Mouse (Mus musculus) kidney, adult 2 months (tissue): ENCODE measurements around the gene U2af2.

Experiments
- CTCF ChIP-seq: fragments of 200-500 bp; conservative IDR thresholded peaks from 2 replicates; pipeline ENCODE4 v1.5.1; 2011; ENCODE audit warnings: low read depth, mild to moderate bottlenecking, control low read depth, low read length, moderate library complexity, mixed read lengths; ENCODE audit not compliant: insufficient read depth, insufficient read length
- POLR2A ChIP-seq: fragments of 200-500 bp; IDR thresholded peaks from one replicate; pipeline ENCODE4 v1.6.1; 2011; ENCODE audit warnings: low read depth, low read length, control low read depth

- TF ChIP-seq CTCF (no peak), POLR2A (no peak)
Measured at GRCm38 (mm10) chr7:5017352-5017751, 44.6 kb upstream of the U2af2 start.
